Mouse (Mus musculus) liver, embryonic 16.5 days (tissue): ENCODE results near the gene Slc2a6. TPM values are rescaled to one million over a fixed set of nuclear protein-coding genes. Genes with fewer than 3 reads are reported as not detected.

Experiments used
- ATAC-seq: fragments of 200-750 bp; cut with Nextera tagmentation; 2 replicates; pipeline ENCODE4 v1.8.0; 2017; ENCODE audit warnings: low read depth, mild to moderate bottlenecking, moderate number of reproducible peaks, moderate library complexity
- H3K27ac ChIP-seq: fragments of 300-500 bp; sonication (generic); 2 replicates; pipeline ENCODE4 v1.5.1; 2014; ENCODE audit warnings: mild to moderate bottlenecking, low read length
- H3K27me3 ChIP-seq: fragments of 300-500 bp; sonication (generic); 2 replicates; pipeline ENCODE4 v1.6.1; 2014; ENCODE audit warnings: low read depth, low read length, mixed read lengths; ENCODE audit not compliant: control insufficient read depth, insufficient read depth
- H3K36me3 ChIP-seq: fragments of 300-500 bp; sonication (generic); 2 replicates; pipeline ENCODE4 v1.6.1; 2014; ENCODE audit warnings: mild to moderate bottlenecking; ENCODE audit not compliant: control insufficient read depth, insufficient read depth
- H3K4me1 ChIP-seq: fragments of 300-500 bp; sonication (generic); 2 replicates; pipeline ENCODE4 v1.6.1; 2014; ENCODE audit warnings: low read depth, low read length, mixed read lengths; ENCODE audit not compliant: control insufficient read depth
- H3K4me2 ChIP-seq: fragments of 300-500 bp; sonication (generic); 2 replicates; pipeline ENCODE4 v1.6.1; 2014; ENCODE audit warnings: low read depth, low read length, mixed read lengths
- H3K4me3 ChIP-seq: fragments of 300-500 bp; sonication (generic); 2 replicates; pipeline ENCODE4 v1.5.1; 2014; ENCODE audit warnings: low read depth, mild to moderate bottlenecking, low read length
- H3K9ac ChIP-seq: fragments of 300-500 bp; sonication (generic); 2 replicates; pipeline ENCODE4 v1.6.1; 2014; ENCODE audit warnings: low read depth, low read length
- H3K9me3 ChIP-seq: fragments of 300-500 bp; sonication (generic); replicated peaks from 2 replicates; pipeline ENCODE4 v1.6.1; 2016; ENCODE audit warnings: low read length; ENCODE audit not compliant: control insufficient read depth
- WGBS: fragments of 180-500 bp; shearing (Covaris S2); extraction: QIAGEN DNeasy Blood & Tissue Kit; methylation state at CpG from one replicate; pipeline ENCODE4 v1.1.7; 2014; ENCODE audit not compliant: insufficient replicate concordance; 5-methylcytosine and 5-hydroxymethylcytosine counted together
- polyA plus RNA-seq: library from polyadenylated mRNA; unstranded; fragments of >200 nt; fragmentation: Nextera tagmentation; extraction: Ambion mirVana; gene quantifications from 2 replicates; pipeline ENCODE4 v1.2.1, GENCODE M21; 2015

The Slc2a6 gene
- polyA plus RNA-seq, 1 experiment from 2014 or later: 0.32 TPM

DNA sequence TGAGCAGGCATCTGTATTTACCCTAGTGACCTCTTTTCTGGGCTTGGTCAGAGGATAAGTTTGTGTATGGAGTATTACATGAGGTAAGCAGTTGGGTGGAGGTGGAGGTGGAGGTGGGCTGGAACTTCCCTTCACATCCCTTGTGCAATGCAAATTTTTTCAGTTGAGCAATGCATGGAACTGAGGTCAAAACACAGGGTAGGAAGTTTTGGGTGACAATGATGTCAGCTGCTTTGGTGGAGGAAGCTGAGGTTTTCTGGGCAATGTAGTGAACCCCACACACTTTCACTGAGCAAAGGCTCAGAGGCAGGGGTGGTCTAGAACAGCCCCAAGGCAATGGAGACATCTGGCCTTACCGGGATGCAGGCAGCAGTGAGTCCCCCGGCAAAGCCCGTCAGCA lies 2.3 kb downstream of the Slc2a6 start:
- Histone ChIP-seq H3K36me3 (no peaks in the 10 kb centered on the region), H3K4me1 (peaks cover 9% of the 10 kb centered on the region), H3K9ac (no peak overlapping the region), H3K9me3 (no peaks in the 10 kb centered on the region), H3K4me3 (no peak overlapping the region), H3K27me3 (peaks cover 5% of the 10 kb centered on the region), H3K4me2 (no peak overlapping the region), H3K27ac (no peak overlapping the region)
- whole genome bisulfite sequencing: 61% methylated on average over 3 of the region's 3 CpGs
- peak; percentile 40; the same call in 1 of the 2 replicates for ATAC-seq

DNA sequence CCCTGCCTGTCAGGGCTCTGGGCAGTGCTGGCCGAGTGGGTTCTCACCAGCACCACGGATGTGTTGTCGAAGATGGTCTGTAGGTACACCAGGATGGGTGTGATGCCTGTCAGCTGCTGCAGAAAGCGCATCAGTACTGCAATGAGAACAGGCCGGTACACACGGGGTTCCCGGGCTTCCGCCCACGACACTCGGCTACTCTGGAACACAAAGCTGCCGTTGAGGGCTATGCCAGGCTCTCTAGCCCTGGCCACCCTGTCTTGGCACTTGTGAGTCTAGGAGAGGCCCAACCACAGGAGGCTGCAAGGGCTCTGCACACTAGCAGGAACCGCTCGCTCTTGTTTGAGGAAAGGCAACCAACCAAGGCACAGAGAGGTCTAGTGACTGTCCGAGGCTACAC lies 3.7 kb downstream of the Slc2a6 start:
- Histone ChIP-seq H3K27ac (no peak overlapping the region), H3K4me3 (no peak overlapping the region), H3K9me3 (no peaks in the 10 kb centered on the region), H3K4me1 (peaks cover 9% of the 10 kb centered on the region), H3K9ac (no peak overlapping the region), H3K27me3 (peaks cover 5% of the 10 kb centered on the region), H3K4me2 (no peak overlapping the region), H3K36me3 (no peaks in the 10 kb centered on the region)
- no peak for ATAC-seq
- 76% methylated on average over 14 of the region's 14 CpGs for WGBS

GRCm38 (mm10) chr2:27022612-27023011 lies 5.2 kb downstream of the Slc2a6 start:
- ATAC-seq: no peak
- no peak overlapping the region for H3K27ac ChIP-seq
- H3K4me2 ChIP-seq: no peak overlapping the region
- H3K4me3 ChIP-seq: no peak overlapping the region
- peaks cover 2% of the 10 kb centered on the region; the same call in 1 of the 2 replicates for H3K4me1 ChIP-seq
- no peaks in the 10 kb centered on the region for H3K36me3 ChIP-seq
- H3K9me3 ChIP-seq: no peaks in the 10 kb centered on the region
- 56% methylated on average over 6 of the region's 6 CpGs for WGBS
- peaks cover 4% of the 10 kb centered on the region for H3K27me3 ChIP-seq
- H3K9ac ChIP-seq: no peak overlapping the region

- H3K4me2 ChIP-seq: no peak overlapping the region
- no peaks in the 10 kb centered on the region for H3K9me3 ChIP-seq
- H3K9ac ChIP-seq: no peak overlapping the region
- H3K4me1 ChIP-seq: no peaks in the 10 kb centered on the region
- no peak overlapping the region for H3K4me3 ChIP-seq
- WGBS: 61% methylated on average over 1 of the region's 1 CpGs
- no peaks in the 10 kb centered on the region for H3K27me3 ChIP-seq
- no peaks in the 10 kb centered on the region for H3K36me3 ChIP-seq
- ATAC-seq: no peak
- H3K27ac ChIP-seq: no peak overlapping the region
Observed at GRCm38 (mm10) chr2:27021103-27021502, 6.7 kb downstream of the Slc2a6 start.

DNA sequence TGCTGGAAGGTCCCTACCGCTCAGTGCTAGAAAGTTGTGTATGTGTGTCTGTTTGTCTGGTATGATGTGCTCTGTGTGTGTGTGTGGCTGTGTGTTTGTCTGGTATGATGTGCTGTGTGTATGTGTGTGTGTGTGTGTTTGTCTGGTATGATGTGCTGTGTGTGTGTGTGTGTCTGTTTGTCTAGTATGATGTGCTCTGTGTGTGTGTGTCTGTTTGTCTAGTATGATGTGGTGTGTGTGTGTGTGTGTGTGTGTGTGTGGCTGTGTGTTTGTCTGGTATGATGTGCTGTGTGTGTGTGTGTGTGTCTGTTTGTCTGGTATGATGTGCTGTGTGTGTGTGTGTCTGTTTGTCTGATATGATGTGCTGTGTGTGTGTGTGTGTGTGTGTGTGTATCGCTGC lies 8.3 kb downstream of the Slc2a6 start:
- H3K36me3 ChIP-seq: peaks cover 2% of the 10 kb centered on the region
- no peak for ATAC-seq
- H3K4me3 ChIP-seq: no peak overlapping the region
- H3K27me3 ChIP-seq: no peaks in the 10 kb centered on the region
- no peak overlapping the region for H3K4me2 ChIP-seq
- H3K9me3 ChIP-seq: no peaks in the 10 kb centered on the region
- H3K4me1 ChIP-seq: no peaks in the 10 kb centered on the region
- no peak overlapping the region for H3K9ac ChIP-seq
- 68% methylated on average over 2 of the region's 2 CpGs for WGBS
- no peak overlapping the region for H3K27ac ChIP-seq

DNA sequence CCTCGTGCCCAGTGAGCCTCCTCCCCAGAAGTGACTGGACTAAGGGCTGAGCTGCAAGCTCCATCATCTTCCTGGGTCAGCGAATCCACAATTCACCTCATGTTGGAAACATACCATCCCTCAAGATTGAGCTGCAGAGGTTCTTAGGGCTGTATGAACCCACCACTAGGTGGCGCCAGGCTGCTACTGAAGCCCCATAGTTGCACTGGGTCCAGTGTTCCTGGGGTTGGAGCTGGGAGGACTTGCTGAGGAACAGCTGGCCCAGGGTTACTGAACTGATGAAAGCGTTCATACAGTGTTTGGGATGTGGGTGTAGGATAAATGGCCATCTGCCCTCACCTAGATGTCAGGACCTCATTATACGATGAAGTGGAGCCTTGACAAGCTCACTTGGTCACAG lies 10.0 kb downstream of the Slc2a6 start:
- 28% methylated on average over 5 of the region's 5 CpGs for WGBS

DNA sequence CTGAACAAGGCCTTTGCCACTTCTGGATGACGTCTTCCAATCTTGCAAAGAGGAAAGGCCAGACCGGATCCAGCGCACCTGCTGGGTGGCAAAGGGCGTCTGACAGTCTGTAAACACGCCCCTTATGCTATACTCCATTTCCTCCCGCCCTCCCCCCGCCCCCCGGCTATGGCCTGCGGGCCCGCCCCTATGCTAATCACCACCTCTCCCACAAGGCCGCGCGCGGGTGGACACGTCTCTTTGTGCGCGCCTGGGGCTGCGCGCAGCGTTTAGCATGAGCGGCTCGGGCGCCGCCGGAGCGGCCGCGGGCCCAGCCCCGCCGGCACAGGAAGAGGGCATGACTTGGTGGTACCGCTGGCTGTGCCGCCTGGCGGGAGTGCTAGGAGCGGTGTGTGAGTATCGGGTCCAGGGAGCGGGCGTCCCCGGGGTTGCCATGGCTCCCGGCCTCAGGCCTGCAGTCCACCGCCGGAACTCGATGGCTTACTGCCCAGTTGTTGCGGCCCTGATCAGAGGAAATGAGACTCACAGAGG lies 18.0 kb downstream of the Slc2a6 start, which contains the start of gene Cacfd1:
Gene Cacfd1, plus strand, starts transcription at position 213 of the 531 bp plus-strand sequence.
- peaks cover 8% of the 10 kb centered on the region for H3K36me3 ChIP-seq
- H3K9ac ChIP-seq: peak within 1 kb of the TSS; percentile 85
- H3K27me3 ChIP-seq: no peaks in the 10 kb centered on the region
- H3K4me2 ChIP-seq: peak within 1 kb of the TSS; percentile 68
- WGBS: under 1% methylated on average over 43 of the region's 43 CpGs
- peak; percentile 94 for ATAC-seq
- H3K4me3 ChIP-seq: peak within 1 kb of the TSS; percentile 76
- peaks cover 12% of the 10 kb centered on the region for H3K4me1 ChIP-seq
- peak within 1 kb of the TSS; percentile 59 for H3K27ac ChIP-seq
- no peaks in the 10 kb centered on the region for H3K9me3 ChIP-seq

More for the DNA sequence above, 10.0 kb downstream of the Slc2a6 start:
- Histone ChIP-seq H3K27me3 (no peaks in the 10 kb centered on the region), H3K9ac (no peak overlapping the region), H3K4me1 (no peaks in the 10 kb centered on the region), H3K36me3 (peaks cover 8% of the 10 kb centered on the region), H3K4me3 (no peak overlapping the region), H3K9me3 (no peaks in the 10 kb centered on the region), H3K27ac (no peak overlapping the region), H3K4me2 (no peak overlapping the region)
- peak; percentile 52; the same call in 1 of the 2 replicates for ATAC-seq

GRCm38 (mm10) chr2:27007701-27008100 lies 20.1 kb downstream of the Slc2a6 start:
- Histone ChIP-seq H3K36me3 (no peaks in the 10 kb centered on the region), H3K4me1 (peaks cover 12% of the 10 kb centered on the region), H3K4me3 (no peak overlapping the region), H3K4me2 (no peak overlapping the region), H3K9me3 (no peaks in the 10 kb centered on the region), H3K9ac (no peak overlapping the region), H3K27me3 (no peaks in the 10 kb centered on the region), H3K27ac (no peak overlapping the region)
- no peak for ATAC-seq
- 51% methylated on average over 7 of the region's 7 CpGs for WGBS

- Histone ChIP-seq H3K4me3 (no peak overlapping the region), H3K36me3 (no peaks in the 10 kb centered on the region), H3K9ac (no peak overlapping the region), H3K27ac (no peak overlapping the region), H3K9me3 (no peaks in the 10 kb centered on the region), H3K27me3 (no peaks in the 10 kb centered on the region), H3K4me2 (no peak overlapping the region), H3K4me1 (peaks cover 12% of the 10 kb centered on the region)
- 57% methylated on average over 4 of the region's 4 CpGs for WGBS
- ATAC-seq: no peak
Observed at GRCm38 (mm10) chr2:27006255-27006654, 21.5 kb downstream of the Slc2a6 start.
